Mouse (Mus musculus): ENCODE measurements at regions not wholly inside any gene's neighbourhood (a gene's known extent, or its start where the extent isn't known, plus 50 kb on each side); places are given as distances from the start of the nearest gene placed in this dataset.

DNA sequence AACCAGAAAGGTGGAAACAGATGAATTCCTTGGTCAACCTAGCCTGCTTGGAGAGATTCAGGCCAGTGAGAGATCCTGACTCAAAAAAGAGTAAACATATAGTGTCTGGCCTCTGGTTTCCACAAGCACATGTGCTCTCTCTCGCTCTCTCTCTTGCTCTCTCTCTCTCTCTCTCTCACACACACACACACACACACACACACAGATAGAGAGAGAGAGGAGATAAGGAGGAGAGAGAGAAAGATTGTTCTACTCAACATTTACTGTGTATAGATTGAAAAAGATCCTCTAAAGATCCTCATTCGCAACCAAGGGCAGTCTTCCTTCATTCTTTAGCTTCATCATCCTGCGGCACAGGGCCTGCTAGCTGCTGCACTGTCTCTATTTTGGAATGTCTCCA, 54.9 kb upstream of the Cdyl start:
- TF ChIP-seq POLR2A (IDR thresholded peaks at IDR 0.05; ENCODE audit: low read depth, low read length) (no peak), MAX (IDR thresholded peaks at IDR 0.05; ENCODE audit: low read length) (no peak), CTCF (conservative IDR thresholded peaks at IDR 0.05 in 1 of 2, IDR thresholded peaks at IDR 0.05 in 1 of 2; ENCODE audit: low read depth in 2 of 2, low read length in 2 of 2) (no peak), JUND (conservative IDR thresholded peaks at IDR 0.05; ENCODE audit: low read depth, low read length) (no peak), USF2 (conservative IDR thresholded peaks at IDR 0.05; ENCODE audit: low read depth, low read length) (no peak), SIN3A (IDR thresholded peaks at IDR 0.05; ENCODE audit: low read length) (no peak), NELFE (IDR thresholded peaks at IDR 0.05; ENCODE audit: low read depth, low read length) (no peak)

Measured in CH12.LX (cell line).